Mouse (Mus musculus): ENCODE data around the gene Hist1h2ad. TPM values are rescaled to one million over a fixed set of nuclear protein-coding genes. Genes with fewer than 3 reads are reported as not detected.

Gene Hist1h2ad
- total and polyA plus RNA-seq, 3 experiments, result 13.2 to 744 TPM; not detected in 1

- peak; percentile 97 for DNase-seq (ENCODE audit: extremely low read depth)
- Histone ChIP-seq H3K4me3 (replicated peaks in 1 of 3; ENCODE audit: low read depth in 2 of 3, low read length in 2 of 3, poor library complexity in 1 of 3) (peak within 1 kb of the TSS; percentile 35 to 65 (median 39)), H3K9me3 (replicated peaks; ENCODE audit: low read length) (no peaks in the 10 kb centered on the region), H3K27me3 (replicated peaks) (no peaks in the 10 kb centered on the region), H3K79me2 (replicated peaks; ENCODE audit: control insufficient read depth, extremely low read depth, insufficient read depth, poor library complexity, severe bottlenecking) (no peaks in the 10 kb centered on the region), H3K9ac (ENCODE audit: insufficient read depth, low read depth) (peak within 1 kb of the TSS; percentile 43), H3K27ac (ENCODE audit: insufficient read depth, low read depth) (peak within 1 kb of the TSS; percentile 92), H3K36me3 (replicated peaks in 1 of 2; ENCODE audit: control insufficient read depth in 1 of 2, insufficient read depth in 1 of 2, low read length in 1 of 2) (no peaks in the 10 kb centered on the region), H3K4me1 (ENCODE audit: control insufficient read depth in 1 of 2, insufficient read depth in 2 of 2) (peaks cover 3 to 40% of the 10 kb centered on the region in 2 experiments), H3K4me2 (ENCODE audit: insufficient read depth, low read depth, poor library complexity, severe bottlenecking) (peak within 1 kb of the TSS; percentile 69)
- dilution Hi-C loops (cut with MboI; ENCODE audit: extremely low pct_ligation_motif_present, extremely low pct_unique_long_range_greater_than_20kb, low sequenced_read_pairs) (no loop called here), in situ Hi-C loops (cut with MboI; ENCODE audit: low pct_ligation_motif_present, low pct_unique_long_range_greater_than_20kb, low sequenced_read_pairs) (no loop called here)
- no peak for TF ChIP-seq JUND (conservative IDR thresholded peaks at IDR 0.05; ENCODE audit: low read depth, low read length)
- TF ChIP-seq MAZ (IDR thresholded peaks at IDR 0.05; ENCODE audit: low read depth, low read length), result 0 out of 2 replicates have a peak, but pooled peaks have one; percentile 66
- TF ChIP-seq ZMIZ1 (IDR thresholded peaks at IDR 0.05; ENCODE audit: low read depth, low read length), result peak; percentile 100
- TF ChIP-seq CHD2 (IDR thresholded peaks at IDR 0.05; ENCODE audit: low read length), result no peak; the same call in 1 of the 2 replicates
- TF ChIP-seq SMC3 (IDR thresholded peaks at IDR 0.05; ENCODE audit: low read depth, low read length), result no peak; the same call in 1 of the 2 replicates
- TF ChIP-seq CHD1 (IDR thresholded peaks at IDR 0.05; ENCODE audit: low read depth, low read length), result peak; percentile 83
- TF ChIP-seq TBP (conservative IDR thresholded peaks at IDR 0.05; ENCODE audit: low read depth, low read length), result peak; percentile 99
- TF ChIP-seq MAFK (IDR thresholded peaks at IDR 0.05; ENCODE audit: insufficient replicate concordance, low read length), result no peak
- peak; percentile 100 for TF ChIP-seq NELFE (IDR thresholded peaks at IDR 0.05; ENCODE audit: low read depth, low read length)
- TF ChIP-seq MAX (IDR thresholded peaks at IDR 0.05; ENCODE audit: low read length), result peak; percentile 33; the same call in 1 of the 2 replicates
- peak; percentile 70 for TF ChIP-seq IRF4 (IDR thresholded peaks at IDR 0.05; ENCODE audit: low read depth, low read length)
- no peak for TF ChIP-seq JUN (IDR thresholded peaks at IDR 0.05; ENCODE audit: insufficient read depth, low read depth, low read length)
- no peak; the same call in 1 of the 2 replicates for TF ChIP-seq MXI1 (IDR thresholded peaks at IDR 0.05; ENCODE audit: low read depth, low read length)
- no peak for TF ChIP-seq MYC (IDR thresholded peaks at IDR 0.05; ENCODE audit: low read depth, low read length)
- TF ChIP-seq UBTF (IDR thresholded peaks at IDR 0.05; ENCODE audit: low read depth, low read length), result peak; percentile 99
- no peak for TF ChIP-seq CTCF (conservative IDR thresholded peaks at IDR 0.05 in 1 of 2, IDR thresholded peaks at IDR 0.05 in 1 of 2; ENCODE audit: low read depth in 2 of 2, low read length in 2 of 2)
- peak; percentile 99 for TF ChIP-seq E2F4 (IDR thresholded peaks at IDR 0.05; ENCODE audit: insufficient replicate concordance, low read depth, low read length)
- TF ChIP-seq NRF1 (IDR thresholded peaks at IDR 0.05; ENCODE audit: low read depth, low read length), result peak; percentile 35
- no peak for TF ChIP-seq RAD21 (IDR thresholded peaks at IDR 0.05; ENCODE audit: low read depth, low read length)
- TF ChIP-seq BHLHE40 (IDR thresholded peaks at IDR 0.05; ENCODE audit: low read depth, low read length), result peak; percentile 56
- peak; percentile 100 for TF ChIP-seq POLR2AphosphoS2 (IDR thresholded peaks at IDR 0.05; ENCODE audit: low read depth, low read length)
- TF ChIP-seq EP300 (IDR thresholded peaks at IDR 0.05; ENCODE audit: low read length), result no peak
- 0 out of 2 replicates have a peak, but pooled peaks have one; percentile 19 for TF ChIP-seq ETS1 (conservative IDR thresholded peaks at IDR 0.05; ENCODE audit: low read depth, low read length)
- peak; percentile 52 for TF ChIP-seq ELF1 (IDR thresholded peaks at IDR 0.05; ENCODE audit: low read depth, low read length)
- peak; percentile 92; the same call in 1 of the 2 replicates for TF ChIP-seq SIN3A (IDR thresholded peaks at IDR 0.05; ENCODE audit: low read length)
- peak; percentile 95 for TF ChIP-seq RCOR1 (conservative IDR thresholded peaks at IDR 0.05; ENCODE audit: low read depth, low read length)
- peak; percentile 96 for TF ChIP-seq TCF12 (IDR thresholded peaks at IDR 0.05; ENCODE audit: low read depth, low read length)
- TF ChIP-seq ZKSCAN1 (IDR thresholded peaks at IDR 0.05; ENCODE audit: borderline replicate concordance, low read depth, low read length), result no peak
- TF ChIP-seq POLR2A (IDR thresholded peaks at IDR 0.05; ENCODE audit: low read depth, low read length), result peak; percentile 99
- peak; percentile 6; the same call in 1 of the 2 replicates for TF ChIP-seq GABPA (IDR thresholded peaks at IDR 0.05; ENCODE audit: insufficient replicate concordance, low read depth, low read length)
- TF ChIP-seq KAT2A (IDR thresholded peaks at IDR 0.05; ENCODE audit: insufficient replicate concordance, low read length), result 0 out of 2 replicates have a peak, but pooled peaks have one; percentile 42
- peak; percentile 44; the same call in 1 of the 2 replicates for TF ChIP-seq USF2 (conservative IDR thresholded peaks at IDR 0.05; ENCODE audit: low read depth, low read length)
- no peak for TF ChIP-seq ZC3H11A (IDR thresholded peaks at IDR 0.05; ENCODE audit: low read depth, low read length)
- peak; percentile 85 for TF ChIP-seq HCFC1 (IDR thresholded peaks at IDR 0.05; ENCODE audit: low read depth, low read length)
- TF ChIP-seq PAX5 (IDR thresholded peaks at IDR 0.05; ENCODE audit: low read length), result no peak
- TF ChIP-seq USF1 (IDR thresholded peaks at IDR 0.05; ENCODE audit: low read depth, low read length), result no peak
- TF ChIP-seq ZNF384 (IDR thresholded peaks at IDR 0.05; ENCODE audit: low read depth, low read length), result no peak
- peak; percentile 74; the same call in 1 of the 2 replicates for TF ChIP-seq MEF2A (IDR thresholded peaks at IDR 0.05; ENCODE audit: borderline replicate concordance, low read depth, low read length)
Measured at GRCm38 (mm10) chr13:23581408-23582218, 7.4 kb downstream of the Hist1h2ad start, which contains the start of gene Hist1h4d. TSS of gene Hist1h4d (plus strand) at chr13:23581598.

All from CH12.LX (cell line).